Mouse (Mus musculus): Measurements from ENCODE around the gene Macc1. TPM values are rescaled to one million over a fixed set of nuclear protein-coding genes. Genes with fewer than 3 reads are reported as not detected.

Macc1 gene
- polyA plus RNA-seq, 1 experiment from 2014 or later, result 0.04 TPM

- no peak for DNase-seq (ENCODE audit: low spot score)
Observed at GRCm38 (mm10) chr12:119483922-119484631, 170.0 kb downstream of the Macc1 start.

GRCm38 (mm10) chr12:119511145-119511544, 197.1 kb downstream of the Macc1 start:
- DNase-seq (ENCODE audit: low spot score), result no peak

Other genes with a start within 250 kb of the Macc1 start
- 0.38 and 0.49 TPM in 2 replicates for gene Itgb8, start 75.5 kb upstream of the Macc1 start, polyA plus RNA-seq (2015; fragmentation: Nextera tagmentation; extraction: Ambion mirVana)

Measured in thymus, postnatal 0 days (tissue).